Mouse (Mus musculus) ovary, postnatal 36 days (tissue): ENCODE measurements at regions not wholly inside any gene's neighbourhood (a gene's known extent, or its start where the extent isn't known, plus 50 kb on each side); places are given as distances from the start of the nearest gene placed in this dataset.
"Not testable (repeated sequence)": the region's sequence is repeated elsewhere in the genome, so short reads cannot be mapped to it uniquely, and the experiment has no call there.

Source experiments
- DNase-seq: peaks from one replicate; pipeline ENCODE4 v3.0.0; 2022; ENCODE audit warnings: low spot score, mixed read lengths

DNA sequence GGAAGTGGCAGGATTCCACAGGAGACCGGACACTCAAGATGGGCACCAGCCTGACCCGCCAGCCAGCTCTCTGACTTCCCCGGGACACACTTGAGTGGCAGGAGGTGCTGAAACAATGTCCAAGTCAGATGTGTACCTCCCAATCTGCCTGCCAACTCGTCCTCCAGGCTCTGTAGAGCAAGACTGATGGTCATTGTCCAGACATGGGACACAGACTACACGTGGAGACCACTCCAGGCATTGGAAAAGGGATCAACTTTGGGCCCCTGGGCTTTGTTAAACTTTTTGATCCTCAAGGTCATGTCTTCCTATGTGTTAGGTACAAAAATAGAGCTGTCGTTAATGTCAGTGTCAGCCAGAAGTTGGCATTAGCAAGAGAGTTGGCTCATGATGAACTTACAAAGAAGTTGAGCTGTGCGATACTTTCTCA is 214.6 kb downstream of the 3100002H09Rik start:
- DNase-seq: no peak

DNA sequence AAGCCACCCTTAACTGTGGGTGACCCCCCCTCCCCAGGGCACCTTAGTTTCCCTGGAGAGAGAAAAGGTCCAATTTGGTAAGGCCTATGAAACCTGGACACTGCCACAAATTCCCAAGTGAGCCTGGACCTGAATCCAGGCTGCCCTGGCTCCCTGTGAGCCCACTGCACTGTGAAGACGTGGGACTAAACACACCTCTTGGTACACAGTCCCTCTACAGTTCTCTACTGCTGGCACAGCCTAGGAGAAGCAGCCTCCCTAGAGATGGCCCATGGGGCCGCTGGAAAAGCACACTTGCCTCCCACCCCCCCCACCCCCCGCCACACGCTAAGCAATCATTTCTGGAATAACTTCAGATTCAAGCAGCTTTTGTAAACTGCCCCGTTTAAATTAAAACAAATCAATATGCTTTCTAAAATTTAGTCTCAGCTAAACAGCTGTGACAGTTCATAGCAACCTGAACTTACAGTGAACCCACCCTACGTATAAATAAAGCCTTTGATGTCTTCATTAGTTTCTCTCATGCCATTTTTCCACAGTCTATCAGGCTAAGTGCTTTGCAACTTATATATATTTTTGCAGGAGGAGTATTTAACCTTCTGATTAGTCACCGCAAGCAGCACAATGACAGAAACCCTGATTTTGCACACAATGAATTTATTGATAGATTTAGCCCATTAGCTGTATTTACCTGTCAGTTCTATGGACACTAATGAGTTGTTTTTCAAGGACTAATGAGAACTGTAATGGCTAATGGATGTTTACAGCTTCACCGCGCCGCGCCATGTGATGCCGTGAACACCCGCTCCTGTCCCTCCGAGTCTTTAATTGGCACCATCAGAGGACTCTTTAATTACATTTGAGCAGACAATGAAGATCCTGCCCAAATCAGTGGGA is 215.3 kb downstream of the 3100002H09Rik start:
- DNase-seq: no peak

- no peak for DNase-seq
Observed at GRCm38 (mm10) chr4:124393595-124393994, 217.0 kb downstream of the 3100002H09Rik start.

GRCm38 (mm10) chr4:124389067-124389466 is 221.5 kb downstream of the 3100002H09Rik start:
- no peak for DNase-seq

DNA sequence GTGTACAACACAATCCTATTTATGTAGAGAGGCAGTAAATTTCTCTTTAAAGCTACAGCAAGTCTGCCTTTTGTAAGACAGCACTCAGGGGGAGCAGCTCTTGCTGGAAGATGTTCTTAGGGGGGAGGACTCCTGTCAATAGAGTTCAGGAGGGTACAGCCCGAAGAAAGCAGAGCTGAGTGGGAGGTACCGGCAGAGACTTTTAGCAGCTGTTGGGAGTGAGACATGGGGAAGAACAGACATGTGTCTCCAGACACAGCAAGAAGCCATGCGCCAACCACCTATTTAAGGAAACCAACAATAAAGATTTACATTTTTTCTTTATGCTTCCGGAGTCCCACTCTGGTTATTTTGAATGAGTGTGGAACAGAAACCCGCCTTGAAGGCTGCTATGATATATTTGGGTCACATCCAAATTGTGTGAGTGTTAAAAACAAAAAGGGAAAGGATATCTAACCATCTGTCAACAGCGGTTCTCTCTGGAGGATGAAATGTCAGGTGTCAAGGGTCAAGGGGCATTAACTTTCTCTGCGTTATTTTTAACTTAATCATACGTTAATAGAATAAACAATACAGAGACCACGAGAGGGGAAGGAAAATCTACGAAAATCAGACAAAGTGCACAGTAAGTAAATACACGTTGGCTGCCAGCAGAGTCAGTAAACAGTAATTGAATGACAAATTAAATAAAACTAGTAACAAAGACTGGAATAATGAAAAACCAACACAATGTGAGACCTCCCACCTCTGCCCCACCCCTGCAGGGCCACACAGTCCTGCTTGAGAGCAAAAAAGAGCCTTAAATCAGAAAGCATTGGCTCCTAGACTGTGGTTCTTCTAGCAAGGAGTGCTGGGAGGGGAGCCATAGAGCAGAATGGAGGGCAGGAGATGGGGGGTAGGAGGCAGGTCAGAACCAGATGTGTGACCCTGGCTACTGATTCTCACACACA is 225.2 kb downstream of the 3100002H09Rik start:
- no peak for DNase-seq

- no peak for DNase-seq
Observed at GRCm38 (mm10) chr4:124376504-124376903, 234.1 kb downstream of the 3100002H09Rik start.

- DNase-seq: no peak
Observed at GRCm38 (mm10) chr4:124375581-124375980, 235.0 kb downstream of the 3100002H09Rik start.

DNA sequence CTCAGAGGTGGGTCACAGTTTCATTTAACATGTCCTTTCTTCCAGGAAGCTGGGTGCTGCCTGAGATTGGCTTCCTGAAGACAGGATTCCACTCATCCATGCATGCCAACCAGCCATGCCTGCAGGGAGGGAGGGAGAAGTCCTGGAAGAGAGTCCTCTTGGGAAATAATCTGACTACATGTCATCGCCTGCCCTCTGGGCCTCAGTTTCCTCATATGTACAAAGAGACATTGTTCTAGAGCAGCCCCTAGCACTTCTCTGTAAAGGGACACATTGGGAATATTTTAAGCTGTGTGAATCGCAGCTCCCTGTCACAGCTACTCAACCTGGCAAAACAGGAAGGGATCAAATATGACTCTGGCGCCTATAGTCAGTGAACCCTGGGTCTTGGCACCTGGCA is 241.8 kb downstream of the 3100002H09Rik start:
- no peak for DNase-seq

DNA sequence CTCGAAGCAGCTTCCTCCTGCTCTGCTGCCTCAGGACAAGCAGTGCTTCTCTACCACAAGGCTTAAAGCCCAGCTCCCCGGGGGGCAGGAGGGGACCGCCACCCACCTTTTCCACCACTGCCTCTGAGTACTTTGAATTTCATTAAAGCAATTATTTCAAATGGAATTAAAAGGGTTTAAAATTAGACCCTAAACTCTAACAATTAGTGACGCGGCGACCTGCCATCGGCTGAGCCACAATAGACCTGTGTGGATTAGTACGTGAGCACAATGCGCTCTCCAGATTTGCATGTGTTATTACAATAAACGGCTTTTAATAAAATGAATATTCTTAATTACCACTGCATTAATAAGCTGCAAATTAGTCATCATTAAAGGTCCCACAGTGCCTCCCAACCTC is 242.5 kb downstream of the 3100002H09Rik start:
- no peak for DNase-seq

GRCm38 (mm10) chr4:124360578-124360908 is 250.1 kb downstream of the 3100002H09Rik start:
- no peak for DNase-seq

- no peak for DNase-seq
Observed at GRCm38 (mm10) chr4:124359707-124360577, 250.7 kb downstream of the 3100002H09Rik start.

GRCm38 (mm10) chr4:124358456-124358855 is 252.1 kb downstream of the 3100002H09Rik start:
- not testable (repeated sequence) for DNase-seq

- no peak for DNase-seq
Observed at GRCm38 (mm10) chr4:124350361-124350760, 260.2 kb downstream of the 3100002H09Rik start.

DNA sequence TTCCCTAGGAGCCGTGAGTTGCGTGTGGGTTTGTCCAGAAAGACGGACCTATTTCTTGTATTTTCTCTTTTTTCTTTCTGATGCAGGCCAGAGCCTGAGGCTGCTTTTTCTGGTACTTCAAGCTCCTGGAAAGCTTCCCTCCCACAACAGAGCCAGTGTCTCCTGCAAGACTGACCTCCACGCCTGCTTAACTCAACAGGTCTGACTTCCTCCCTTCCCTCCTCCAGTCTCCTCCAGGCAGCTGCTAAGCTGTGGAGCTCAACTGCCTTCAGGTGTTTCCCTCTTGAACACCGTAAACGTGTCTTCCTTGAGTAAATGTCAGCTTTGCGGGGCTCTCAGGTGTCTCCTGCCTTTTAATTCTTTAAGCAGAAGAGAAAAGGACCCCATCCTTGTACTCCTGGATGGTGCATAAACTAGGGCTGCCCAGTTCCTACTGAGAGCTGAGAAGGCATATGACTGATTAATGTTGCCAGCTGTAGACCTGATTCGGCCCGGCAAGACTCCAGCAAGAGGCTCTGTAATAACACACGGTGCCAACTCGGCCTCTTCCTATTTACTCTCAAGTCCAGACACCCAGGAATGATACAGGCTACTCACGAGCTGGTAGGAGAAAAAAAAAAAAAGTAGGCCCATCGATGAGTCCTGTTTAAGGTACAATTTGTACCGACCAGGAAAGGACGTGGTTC is 260.9 kb downstream of the 3100002H09Rik start:
- DNase-seq: no peak

GRCm38 (mm10) chr4:124349055-124349454 is 261.5 kb downstream of the 3100002H09Rik start:
- no peak for DNase-seq

GRCm38 (mm10) chr4:124340073-124340472 is 270.5 kb downstream of the 3100002H09Rik start:
- no peak for DNase-seq

DNA sequence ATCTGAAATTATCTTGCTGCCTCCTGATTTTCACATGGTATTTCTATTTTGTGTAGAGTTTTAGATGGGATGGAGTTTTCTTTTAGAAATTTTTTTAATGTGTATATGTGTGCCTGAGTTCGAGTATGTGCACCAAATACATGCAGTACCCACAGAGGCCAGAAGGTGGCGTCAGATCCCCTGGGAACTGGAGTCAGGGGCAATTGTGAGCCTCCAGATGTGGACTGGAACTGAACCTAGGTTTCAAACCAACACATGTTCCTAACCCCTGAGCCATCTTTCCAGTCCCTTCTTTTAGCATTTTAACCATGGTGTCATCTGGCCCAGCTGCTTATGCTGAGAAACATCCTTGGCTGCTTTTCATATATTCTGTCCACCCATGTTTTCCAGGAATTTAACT is 274.9 kb downstream of the 3100002H09Rik start:
- no peak for DNase-seq

- no peak for DNase-seq
Observed at GRCm38 (mm10) chr4:124332974-124333373, 277.6 kb downstream of the 3100002H09Rik start.

- no peak for DNase-seq
Observed at GRCm38 (mm10) chr4:124332416-124332815, 278.2 kb downstream of the 3100002H09Rik start.

GRCm38 (mm10) chr4:124329107-124329771 is 281.4 kb downstream of the 3100002H09Rik start:
- no peak for DNase-seq

- no peak for DNase-seq
Observed at GRCm38 (mm10) chr4:124326301-124326700, 284.3 kb downstream of the 3100002H09Rik start.
